ENCODE assay signal across 17 mouse cellular contexts in genomic region chr6:116262824-116263223, GRCm38 (mm10).
"Had no signal": no experiment of that assay in that cellular context is flagged by ENCODE, and none has a peak within 500 bp of the region (broad histone marks: within the 10 kb centered on the region; RNA-seq: fewer than 3 reads in every experiment).

No protein-coding gene starts in this region.

- DNase-seq: liver, postnatal 0 days; lung, adult 2 months; lung, postnatal 14 days; midbrain, embryonic 14.5 days; right cerebral cortex, postnatal 14 days; thymus, adult 2 months; thymus, postnatal 36 days had no signal

- ATAC-seq: liver, postnatal 0 days; lung, postnatal 0 days; midbrain, embryonic 16.5 days had no signal

- H3K27me3 ChIP-seq: liver, embryonic 15.5 days; lung, embryonic 15.5 days; megakaryocyte, embryonic 14.5 days; midbrain, embryonic 12.5 days; neural tube, embryonic 12.5 days; stomach, embryonic 15.5 days had no signal

- H3K9ac ChIP-seq: liver, postnatal 0 days; lung, embryonic 15.5 days; midbrain, embryonic 12.5 days; neural tube, embryonic 12.5 days; stomach, embryonic 15.5 days had no signal

- H3K9me3 ChIP-seq: liver, embryonic 15.5 days; lung, embryonic 15.5 days; megakaryocyte, embryonic 14.5 days; midbrain, embryonic 12.5 days; neural tube, embryonic 12.5 days; stomach, embryonic 15.5 days had no signal

- H3K4me2 ChIP-seq: stomach, embryonic 15.5 days had no signal

- H3K4me1 ChIP-seq: stomach, embryonic 15.5 days had no signal

- H3K27ac ChIP-seq: lung, embryonic 15.5 days; macrophage; neural tube, embryonic 12.5 days; stomach, postnatal 0 days had no signal
